Mouse (Mus musculus) erythroblast, embryonic 14.5 days (primary cell): ENCODE measurements at regions not wholly inside any gene's neighbourhood (a gene's known extent, or its start where the extent isn't known, plus 50 kb on each side); places are given as distances from the start of the nearest gene placed in this dataset.

Experiments used
- H3K27me3 ChIP-seq: 2 replicates; pipeline ENCODE4 v1.6.1; 2012; ENCODE audit warnings: inconsistent platforms; ENCODE audit not compliant: control insufficient read depth
- H3K36me3 ChIP-seq: 2 replicates; pipeline ENCODE4 v1.6.1; 2012; ENCODE audit warnings: mild to moderate bottlenecking, inconsistent platforms; ENCODE audit not compliant: control insufficient read depth
- H3K4me1 ChIP-seq: 2 replicates; pipeline ENCODE4 v1.6.1; 2012; ENCODE audit warnings: inconsistent platforms; ENCODE audit not compliant: control insufficient read depth
- H3K4me3 ChIP-seq: replicated peaks from 2 replicates; pipeline ENCODE3; 2012; ENCODE audit warnings: moderate library complexity, mild to moderate bottlenecking, inconsistent platforms
- H3K9me3 ChIP-seq: 2 replicates; pipeline ENCODE4 v1.6.1; 2012; ENCODE audit warnings: low read length, inconsistent platforms, mixed read lengths; ENCODE audit not compliant: control insufficient read depth
- GATA1 ChIP-seq: IDR thresholded peaks from 2 replicates; pipeline ENCODE4 v1.6.1; 2012; ENCODE audit warnings: low read length, inconsistent platforms, mixed read lengths
- TAL1 ChIP-seq: IDR thresholded peaks from 3 replicates; pipeline ENCODE4 v1.6.1; 2012; ENCODE audit warnings: low read length, inconsistent platforms, mixed read lengths

GRCm38 (mm10) chr1:151100565-151101483 is 81.5 kb upstream of the Gm47985 start:
- Histone ChIP-seq H3K4me1 (peaks cover 68% of the 10 kb centered on the region), H3K9me3 (peaks cover 6% of the 10 kb centered on the region), H3K4me3 (no peak overlapping the region), H3K27me3 (no peaks in the 10 kb centered on the region), H3K36me3 (peaks cover 4% of the 10 kb centered on the region; the same call in 1 of the 2 replicates)
- no peak for TF ChIP-seq TAL1
- TF ChIP-seq GATA1 = no peak

GRCm38 (mm10) chr1:151101516-151101915 is 80.8 kb upstream of the Gm47985 start:
- Histone ChIP-seq H3K4me3 (no peak overlapping the region), H3K9me3 (peaks cover 6% of the 10 kb centered on the region), H3K27me3 (no peaks in the 10 kb centered on the region), H3K4me1 (peaks cover 62% of the 10 kb centered on the region), H3K36me3 (peaks cover 4% of the 10 kb centered on the region; the same call in 1 of the 2 replicates)
- TF ChIP-seq GATA1 = peak; percentile 43; the same call in 1 of the 2 replicates
- peak; percentile 60 for TF ChIP-seq TAL1

GRCm38 (mm10) chr1:151102061-151102460 is 80.3 kb upstream of the Gm47985 start:
- Histone ChIP-seq H3K36me3 (peaks cover 4% of the 10 kb centered on the region; the same call in 1 of the 2 replicates), H3K4me1 (peaks cover 57% of the 10 kb centered on the region), H3K27me3 (no peaks in the 10 kb centered on the region), H3K9me3 (peaks cover 6% of the 10 kb centered on the region), H3K4me3 (no peak overlapping the region)
- TF ChIP-seq GATA1 = no peak

- peaks cover 6% of the 10 kb centered on the region for H3K27me3 ChIP-seq
- no peak for TF ChIP-seq GATA1
- TF ChIP-seq TAL1 = no peak
- peaks cover 4% of the 10 kb centered on the region; the same call in 1 of the 2 replicates for H3K36me3 ChIP-seq
- peaks cover 6% of the 10 kb centered on the region for H3K9me3 ChIP-seq
- H3K4me3 ChIP-seq = no peak overlapping the region
- H3K4me1 ChIP-seq = peaks cover 49% of the 10 kb centered on the region
Observed at GRCm38 (mm10) chr1:151102646-151103391, 79.5 kb upstream of the Gm47985 start.

GRCm38 (mm10) chr1:151103522-151104037 is 78.8 kb upstream of the Gm47985 start:
- Histone ChIP-seq H3K9me3 (peaks cover 6% of the 10 kb centered on the region), H3K4me3 (no peak overlapping the region), H3K4me1 (peaks cover 43% of the 10 kb centered on the region), H3K36me3 (peaks cover 4% of the 10 kb centered on the region; the same call in 1 of the 2 replicates), H3K27me3 (peaks cover 6% of the 10 kb centered on the region)
- TF ChIP-seq GATA1 = no peak
- TF ChIP-seq TAL1 = no peak

GRCm38 (mm10) chr1:151104346-151104745 is 78.0 kb upstream of the Gm47985 start:
- TF ChIP-seq GATA1 = no peak
- TF ChIP-seq TAL1 = no peak
- Histone ChIP-seq H3K4me3 (no peak overlapping the region), H3K27me3 (peaks cover 6% of the 10 kb centered on the region), H3K4me1 (peaks cover 35% of the 10 kb centered on the region), H3K9me3 (peaks cover 6% of the 10 kb centered on the region), H3K36me3 (peaks cover 4% of the 10 kb centered on the region; the same call in 1 of the 2 replicates)

GRCm38 (mm10) chr1:151104806-151105205 is 77.5 kb upstream of the Gm47985 start:
- Histone ChIP-seq H3K27me3 (peaks cover 6% of the 10 kb centered on the region), H3K36me3 (peaks cover 4% of the 10 kb centered on the region; the same call in 1 of the 2 replicates), H3K4me1 (peaks cover 33% of the 10 kb centered on the region), H3K4me3 (no peak overlapping the region), H3K9me3 (peaks cover 6% of the 10 kb centered on the region)
- no peak for TF ChIP-seq TAL1
- no peak for TF ChIP-seq GATA1

GRCm38 (mm10) chr1:151105251-151105650 is 77.1 kb upstream of the Gm47985 start:
- no peak overlapping the region for H3K4me3 ChIP-seq
- H3K36me3 ChIP-seq = peaks cover 4% of the 10 kb centered on the region; the same call in 1 of the 2 replicates
- no peak for TF ChIP-seq GATA1
- TF ChIP-seq TAL1 = no peak
- H3K4me1 ChIP-seq = peaks cover 30% of the 10 kb centered on the region
- H3K27me3 ChIP-seq = peaks cover 6% of the 10 kb centered on the region
- peaks cover 4% of the 10 kb centered on the region for H3K9me3 ChIP-seq
